Mouse (Mus musculus): ENCODE data around the gene Olfr315. TPM values are rescaled to one million over a fixed set of nuclear protein-coding genes. Genes with fewer than 3 reads are reported as not detected.

The Olfr315 gene
- polyA plus RNA-seq, 1 experiment from 2014 or later, result not detected

DNA sequence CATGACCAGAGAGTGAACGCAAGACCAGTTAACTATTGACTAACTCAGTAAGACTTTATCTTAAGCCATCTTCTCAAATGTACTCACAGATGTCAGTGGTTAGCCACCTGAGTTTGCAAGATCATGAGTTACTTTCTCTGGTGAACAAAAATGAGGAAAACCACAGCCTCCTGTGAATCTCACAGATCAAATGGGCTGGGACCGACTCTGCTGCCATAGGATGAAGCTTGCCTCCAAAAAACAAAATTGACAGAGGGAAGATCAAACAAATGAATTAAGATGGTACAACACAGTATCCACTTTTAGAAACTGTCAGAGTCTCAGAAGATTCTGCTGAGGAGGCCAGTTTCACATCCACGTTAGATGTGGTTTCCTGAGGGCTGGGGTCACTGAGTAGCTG, 56.8 kb downstream of the Olfr315 start:
- H3K9ac ChIP-seq, result no peak overlapping the region
- no peak overlapping the region for H3K27ac ChIP-seq
- H3K4me3 ChIP-seq, result no peak overlapping the region
- H3K27me3 ChIP-seq, result no peaks in the 10 kb centered on the region
- ATAC-seq (ENCODE audit: insufficient number of reproducible peaks, insufficient read depth, low FRiP score, low TSS enrichment, low read depth), result no peak
- H3K4me2 ChIP-seq, result no peak overlapping the region
- WGBS, result 70% methylated on average over 3 of the region's 3 CpGs
- no peaks in the 10 kb centered on the region for H3K36me3 ChIP-seq
- H3K9me3 ChIP-seq, result no peaks in the 10 kb centered on the region
- no peaks in the 10 kb centered on the region for H3K4me1 ChIP-seq

Other genes with a start within 250 kb of the Olfr315 start
- 0.54 TPM in 1 of 2 replicates, not detected in the other for gene Olfr330, start 238.4 kb upstream of the Olfr315 start, polyA plus RNA-seq (2015; fragmentation: Nextera tagmentation; extraction: Ambion mirVana)
- not detected in 2 replicates for gene Olfr329-ps, start 226.8 kb upstream of the Olfr315 start, polyA plus RNA-seq (2015; fragmentation: Nextera tagmentation; extraction: Ambion mirVana)
- 0.10 TPM in 1 of 2 replicates, not detected in the other for gene Olfr328, start 217.6 kb upstream of the Olfr315 start, polyA plus RNA-seq (2015; fragmentation: Nextera tagmentation; extraction: Ambion mirVana)
- not detected in 2 replicates for gene Olfr224, start 202.6 kb upstream of the Olfr315 start, polyA plus RNA-seq (2015; fragmentation: Nextera tagmentation; extraction: Ambion mirVana)
- not detected in 2 replicates for gene Olfr325, start 195.5 kb upstream of the Olfr315 start, polyA plus RNA-seq (2015; fragmentation: Nextera tagmentation; extraction: Ambion mirVana)
- gene Olfr324, start 178.1 kb upstream of the Olfr315 start, polyA plus RNA-seq (2015; fragmentation: Nextera tagmentation; extraction: Ambion mirVana), result not detected in 2 replicates
- gene 2210407C18Rik, start 157.1 kb upstream of the Olfr315 start, polyA plus RNA-seq (2015; fragmentation: Nextera tagmentation; extraction: Ambion mirVana), result not detected in 2 replicates
- not detected in 2 replicates for gene Olfr323, start 142.7 kb upstream of the Olfr315 start, polyA plus RNA-seq (2015; fragmentation: Nextera tagmentation; extraction: Ambion mirVana)
- 0.13 and 0.23 TPM in 2 replicates for gene Trim58, start 132.7 kb upstream of the Olfr315 start, polyA plus RNA-seq (2015; fragmentation: Nextera tagmentation; extraction: Ambion mirVana)
- gene Olfr322, start 114.4 kb upstream of the Olfr315 start, polyA plus RNA-seq (2015; fragmentation: Nextera tagmentation; extraction: Ambion mirVana), result not detected in 2 replicates
- gene Olfr320, start 92.1 kb upstream of the Olfr315 start, polyA plus RNA-seq (2015; fragmentation: Nextera tagmentation; extraction: Ambion mirVana), result not detected in 2 replicates
- not detected in 2 replicates for gene Olfr319, start 74.0 kb upstream of the Olfr315 start, polyA plus RNA-seq (2015; fragmentation: Nextera tagmentation; extraction: Ambion mirVana)
- not detected in 2 replicates for gene Olfr318, start 49.2 kb upstream of the Olfr315 start, polyA plus RNA-seq (2015; fragmentation: Nextera tagmentation; extraction: Ambion mirVana)
- not detected in 2 replicates for gene Olfr317, start 34.0 kb upstream of the Olfr315 start, polyA plus RNA-seq (2015; fragmentation: Nextera tagmentation; extraction: Ambion mirVana)
- gene Olfr316, start 20.5 kb upstream of the Olfr315 start, polyA plus RNA-seq (2015; fragmentation: Nextera tagmentation; extraction: Ambion mirVana), result not detected in 2 replicates
- gene Olfr314, start 9.8 kb downstream of the Olfr315 start, polyA plus RNA-seq (2015; fragmentation: Nextera tagmentation; extraction: Ambion mirVana), result not detected in 2 replicates
- gene Fam183b, start 28.8 kb downstream of the Olfr315 start, polyA plus RNA-seq (2015; fragmentation: Nextera tagmentation; extraction: Ambion mirVana), result 0.69 TPM in 1 of 2 replicates, not detected in the other
- not detected in 2 replicates for gene Olfr313, start 41.8 kb downstream of the Olfr315 start, polyA plus RNA-seq (2015; fragmentation: Nextera tagmentation; extraction: Ambion mirVana)
- gene Olfr312, start 56.0 kb downstream of the Olfr315 start, polyA plus RNA-seq (2015; fragmentation: Nextera tagmentation; extraction: Ambion mirVana), result not detected in 2 replicates
- not detected in 2 replicates for gene Olfr311, start 66.1 kb downstream of the Olfr315 start, polyA plus RNA-seq (2015; fragmentation: Nextera tagmentation; extraction: Ambion mirVana)
- 10.8 and 12.3 TPM in 2 replicates for gene Gm12258, start 74.0 kb downstream of the Olfr315 start, polyA plus RNA-seq (2015; fragmentation: Nextera tagmentation; extraction: Ambion mirVana)
- 8.8 and 10.3 TPM in 2 replicates for gene 2810021J22Rik, start 94.0 kb downstream of the Olfr315 start, polyA plus RNA-seq (2015; fragmentation: Nextera tagmentation; extraction: Ambion mirVana)
- gene Zfp39, start 131.0 kb downstream of the Olfr315 start, polyA plus RNA-seq (2015; fragmentation: Nextera tagmentation; extraction: Ambion mirVana), result 6.9 and 7.5 TPM in 2 replicates
- 0.14 TPM in 1 of 2 replicates, not detected in the other for gene Btnl10, start 144.7 kb downstream of the Olfr315 start, polyA plus RNA-seq (2015; fragmentation: Nextera tagmentation; extraction: Ambion mirVana)
- gene Rnf187, start 165.7 kb downstream of the Olfr315 start, polyA plus RNA-seq (2015; fragmentation: Nextera tagmentation; extraction: Ambion mirVana), result 254 and 255 TPM in 2 replicates
- 45.4 and 46.9 TPM in 2 replicates for gene Hist3h2ba, start 175.7 kb downstream of the Olfr315 start, polyA plus RNA-seq (2015; fragmentation: Nextera tagmentation; extraction: Ambion mirVana)
- 34.0 and 34.3 TPM in 2 replicates for gene Hist3h2a, start 181.5 kb downstream of the Olfr315 start, polyA plus RNA-seq (2015; fragmentation: Nextera tagmentation; extraction: Ambion mirVana)
- gene Trim17, start 181.5 kb downstream of the Olfr315 start, polyA plus RNA-seq (2015; fragmentation: Nextera tagmentation; extraction: Ambion mirVana), result 0.25 and 0.55 TPM in 2 replicates
- 21.7 and 23.5 TPM in 2 replicates for gene Trim11, start 204.9 kb downstream of the Olfr315 start, polyA plus RNA-seq (2015; fragmentation: Nextera tagmentation; extraction: Ambion mirVana)

Data from embryonic facial prominence, embryonic 13.5 days (tissue).